Mouse (Mus musculus): ENCODE data around the gene Shank2. TPM values are rescaled to one million over a fixed set of nuclear protein-coding genes. Genes with fewer than 3 reads are reported as not detected.
A peak's percentile ranks its signal among the peaks of the same experiment; 100 is the strongest.

The Shank2 gene
- total and polyA plus RNA-seq, 3 experiments = 0.31 to 0.55 (median 0.41) TPM

DNA sequence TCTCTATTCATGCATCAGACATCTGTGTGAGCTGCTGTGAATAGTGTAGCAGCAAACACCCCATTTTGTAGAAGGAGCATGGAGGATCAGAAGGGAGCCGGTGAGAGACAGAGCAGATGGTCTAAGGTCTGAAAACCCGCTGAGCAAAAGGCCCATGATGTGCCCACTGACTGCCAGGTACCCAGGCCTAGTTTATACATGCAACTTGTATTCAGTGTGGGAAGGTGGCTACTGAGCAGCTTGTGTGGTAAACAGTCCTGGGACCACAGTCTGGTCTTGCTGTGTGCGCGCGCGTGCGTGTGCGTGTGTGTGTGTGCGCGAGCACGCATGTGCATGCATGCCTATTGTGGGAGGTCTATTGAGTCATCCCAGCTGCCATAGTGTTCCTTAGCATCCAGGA is 35.8 kb downstream of the Shank2 start:
- Histone ChIP-seq H3K27me3 (ENCODE audit: control insufficient read depth, insufficient read depth, low read length) (no peaks in the 10 kb centered on the region), H3K9ac (ENCODE audit: low read depth, low read length) (no peak overlapping the region), H3K79me2 (replicated peaks; ENCODE audit: control insufficient read depth, insufficient read depth, low read length) (no peaks in the 10 kb centered on the region), H3K4me1 (ENCODE audit: control insufficient read depth, insufficient read depth, low read length) (no peaks in the 10 kb centered on the region), H3K36me3 (ENCODE audit: control insufficient read depth, insufficient read depth, low read length) (no peaks in the 10 kb centered on the region), H3K4me3 (no peak overlapping the region), H3K27ac (no peak overlapping the region)
- no peak for DNase-seq
- TF ChIP-seq POLR2A (IDR thresholded peaks at IDR 0.05; ENCODE audit: insufficient read depth, low read depth, low read length) = no peak
- TF ChIP-seq EP300 (IDR thresholded peaks at IDR 0.05; ENCODE audit: insufficient read depth, low read depth, low read length) = no peak
- TF ChIP-seq CTCF (IDR thresholded peaks at IDR 0.05) = no peak
- intact Hi-C loops (cut with DNase I) = no loop called here
- WGBS = 95% methylated on average over 11 of the region's 11 CpGs

DNA sequence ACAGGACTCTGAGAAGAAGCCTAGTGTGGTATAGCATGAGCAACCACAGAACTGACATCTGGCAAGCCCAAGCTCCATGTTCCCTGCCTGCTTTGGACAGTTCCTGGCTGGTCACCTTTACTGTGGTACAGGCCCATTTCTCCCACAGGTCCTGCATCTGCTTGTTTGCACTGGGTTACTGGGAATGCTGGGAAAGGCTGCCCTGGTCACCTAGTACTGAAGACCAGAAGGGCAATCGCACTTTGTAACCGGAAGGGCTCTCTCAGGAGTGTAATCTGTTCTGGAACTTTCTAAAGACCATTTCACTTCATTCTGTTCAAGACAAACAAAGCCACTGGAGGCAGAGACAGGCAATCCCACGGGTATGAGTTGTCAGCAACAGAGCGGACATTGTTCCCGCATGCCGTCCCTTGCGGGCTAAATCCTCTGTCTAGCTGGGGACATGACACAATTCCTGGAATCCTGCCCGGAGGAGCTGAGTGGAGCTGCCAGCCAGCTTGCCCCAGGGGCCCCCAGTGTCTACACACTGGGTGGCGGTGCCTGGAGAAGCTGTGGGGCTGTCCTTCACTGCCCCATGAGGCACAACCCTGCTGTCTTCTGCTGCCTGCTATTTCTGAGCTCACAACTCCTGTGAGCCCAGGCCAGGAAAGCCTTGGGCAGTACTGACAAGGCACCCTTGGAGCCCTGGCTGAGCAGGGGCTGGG is 36.4 kb downstream of the Shank2 start:
- 11% methylated on average over 9 of the region's 9 CpGs for WGBS
- no peak overlapping the region for H3K9ac ChIP-seq (ENCODE audit: low read depth, low read length)

DNA sequence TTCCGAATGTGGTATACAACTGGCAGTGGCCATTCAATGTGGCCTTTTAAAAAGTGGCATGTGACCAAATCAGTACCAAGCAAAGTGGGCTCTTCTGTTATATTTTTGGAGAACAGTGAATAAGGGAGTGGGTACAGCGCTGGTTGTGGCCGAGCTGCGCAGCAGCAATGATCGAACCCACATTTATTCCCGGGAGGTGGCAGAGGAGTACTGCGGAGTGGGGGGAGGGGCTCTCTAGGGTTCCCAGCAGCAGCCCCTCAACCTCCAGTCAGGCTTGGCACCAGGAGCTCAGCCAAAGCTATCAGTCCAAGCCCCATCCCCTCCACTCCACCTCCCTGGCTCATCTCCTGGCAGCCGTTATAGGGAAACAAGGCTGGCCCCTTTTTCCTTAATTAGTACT is 37.0 kb downstream of the Shank2 start:
- 64% methylated on average over 8 of the region's 8 CpGs for WGBS
- DNase-seq = no peak
- Histone ChIP-seq H3K4me1 (ENCODE audit: control insufficient read depth, insufficient read depth, low read length) (no peaks in the 10 kb centered on the region), H3K36me3 (ENCODE audit: control insufficient read depth, insufficient read depth, low read length) (no peaks in the 10 kb centered on the region), H3K27ac (no peak overlapping the region), H3K4me3 (no peak overlapping the region), H3K79me2 (replicated peaks; ENCODE audit: control insufficient read depth, insufficient read depth, low read length) (no peaks in the 10 kb centered on the region), H3K9ac (ENCODE audit: low read depth, low read length) (no peak overlapping the region), H3K27me3 (ENCODE audit: control insufficient read depth, insufficient read depth, low read length) (no peaks in the 10 kb centered on the region)
- no peak for TF ChIP-seq POLR2A (IDR thresholded peaks at IDR 0.05; ENCODE audit: insufficient read depth, low read depth, low read length)
- TF ChIP-seq CTCF (IDR thresholded peaks at IDR 0.05) = no peak
- TF ChIP-seq EP300 (IDR thresholded peaks at IDR 0.05; ENCODE audit: insufficient read depth, low read depth, low read length) = no peak
- intact Hi-C loops (cut with DNase I) = no loop called here

More for the DNA sequence above, 36.4 kb downstream of the Shank2 start:
- Histone ChIP-seq H3K79me2 (replicated peaks; ENCODE audit: control insufficient read depth, insufficient read depth, low read length) (no peaks in the 10 kb centered on the region), H3K4me1 (ENCODE audit: control insufficient read depth, insufficient read depth, low read length) (no peaks in the 10 kb centered on the region), H3K27me3 (ENCODE audit: control insufficient read depth, insufficient read depth, low read length) (no peaks in the 10 kb centered on the region), H3K27ac (no peak overlapping the region), H3K4me3 (no peak overlapping the region), H3K36me3 (ENCODE audit: control insufficient read depth, insufficient read depth, low read length) (no peaks in the 10 kb centered on the region)
- no peak for TF ChIP-seq POLR2A (IDR thresholded peaks at IDR 0.05; ENCODE audit: insufficient read depth, low read depth, low read length)
- TF ChIP-seq EP300 (IDR thresholded peaks at IDR 0.05; ENCODE audit: insufficient read depth, low read depth, low read length) = no peak
- no peak for TF ChIP-seq CTCF (IDR thresholded peaks at IDR 0.05)
- DNase-seq = peak; percentile 41 to 61
- intact Hi-C loops (cut with DNase I) = no loop called here

DNA sequence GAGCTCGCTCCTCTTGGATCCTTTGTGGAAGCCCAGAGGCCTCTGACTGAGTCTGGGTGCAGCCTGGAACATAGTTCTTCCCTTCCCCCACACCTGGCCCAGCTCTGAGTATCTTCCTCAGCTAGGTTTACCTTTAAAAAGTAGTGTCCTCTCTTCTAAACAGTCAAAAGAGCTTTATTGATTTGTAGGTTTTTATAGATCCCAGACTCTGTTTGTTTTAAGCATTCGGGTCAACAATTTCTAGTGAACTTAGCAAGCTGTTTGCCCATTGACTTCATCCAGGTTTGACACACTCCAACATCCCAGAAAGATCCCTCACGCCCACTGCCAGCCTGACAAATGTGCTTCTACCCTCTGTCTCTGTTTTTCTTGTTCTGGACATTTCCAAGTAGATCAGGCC is 38.6 kb downstream of the Shank2 start:
- Histone ChIP-seq H3K27ac (no peak overlapping the region), H3K9ac (ENCODE audit: low read depth, low read length) (no peak overlapping the region), H3K79me2 (replicated peaks; ENCODE audit: control insufficient read depth, insufficient read depth, low read length) (no peaks in the 10 kb centered on the region), H3K27me3 (ENCODE audit: control insufficient read depth, insufficient read depth, low read length) (no peaks in the 10 kb centered on the region), H3K4me1 (ENCODE audit: control insufficient read depth, insufficient read depth, low read length) (no peaks in the 10 kb centered on the region), H3K4me3 (no peak overlapping the region), H3K36me3 (ENCODE audit: control insufficient read depth, insufficient read depth, low read length) (no peaks in the 10 kb centered on the region)
- TF ChIP-seq CTCF (IDR thresholded peaks at IDR 0.05) (no peak), EP300 (IDR thresholded peaks at IDR 0.05; ENCODE audit: insufficient read depth, low read depth, low read length) (no peak), POLR2A (IDR thresholded peaks at IDR 0.05; ENCODE audit: insufficient read depth, low read depth, low read length) (no peak)
- DNase-seq = no peak
- WGBS = 72% methylated on average over 3 of the region's 3 CpGs
- intact Hi-C loops (cut with DNase I) = no loop called here

DNA sequence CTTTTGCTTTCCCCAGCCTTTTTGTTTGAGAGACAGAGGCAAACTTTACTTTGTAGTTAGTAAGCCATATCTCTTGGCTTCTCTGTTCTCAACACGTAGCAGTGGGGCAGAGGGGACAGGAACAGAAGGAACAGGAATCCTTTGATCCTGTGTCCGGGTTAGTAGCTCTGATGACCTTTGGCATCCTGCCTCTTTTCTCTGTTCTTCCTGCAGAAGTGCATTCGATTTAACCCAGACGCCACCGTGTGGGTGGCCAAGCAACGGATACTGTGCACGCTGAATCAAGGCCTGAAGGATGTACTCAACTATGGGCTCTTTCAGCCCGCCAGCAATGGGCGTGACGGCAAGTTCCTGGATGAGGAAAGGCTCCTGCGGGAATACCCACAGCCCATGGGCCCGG is 50.3 kb downstream of the Shank2 start:
- H3K36me3 ChIP-seq (ENCODE audit: control insufficient read depth, insufficient read depth, low read length) = no peaks in the 10 kb centered on the region
- H3K9ac ChIP-seq (ENCODE audit: low read depth, low read length) = no peak overlapping the region
- no peaks in the 10 kb centered on the region for H3K79me2 ChIP-seq (replicated peaks; ENCODE audit: control insufficient read depth, insufficient read depth, low read length)
- no peaks in the 10 kb centered on the region for H3K4me1 ChIP-seq (ENCODE audit: control insufficient read depth, insufficient read depth, low read length)
- intact Hi-C loops (cut with DNase I) = no loop called here
- 10% methylated on average over 12 of the region's 12 CpGs for WGBS
- no peak overlapping the region for H3K4me3 ChIP-seq
- TF ChIP-seq CTCF (IDR thresholded peaks at IDR 0.05) (peak; percentile 28; the same call in 1 of the 2 replicates), EP300 (IDR thresholded peaks at IDR 0.05; ENCODE audit: insufficient read depth, low read depth, low read length) (no peak)
- H3K27ac ChIP-seq = no peak overlapping the region
- H3K27me3 ChIP-seq (ENCODE audit: control insufficient read depth, insufficient read depth, low read length) = no peaks in the 10 kb centered on the region; the same call in 1 of the 2 replicates
- DNase-seq = no peak

DNA sequence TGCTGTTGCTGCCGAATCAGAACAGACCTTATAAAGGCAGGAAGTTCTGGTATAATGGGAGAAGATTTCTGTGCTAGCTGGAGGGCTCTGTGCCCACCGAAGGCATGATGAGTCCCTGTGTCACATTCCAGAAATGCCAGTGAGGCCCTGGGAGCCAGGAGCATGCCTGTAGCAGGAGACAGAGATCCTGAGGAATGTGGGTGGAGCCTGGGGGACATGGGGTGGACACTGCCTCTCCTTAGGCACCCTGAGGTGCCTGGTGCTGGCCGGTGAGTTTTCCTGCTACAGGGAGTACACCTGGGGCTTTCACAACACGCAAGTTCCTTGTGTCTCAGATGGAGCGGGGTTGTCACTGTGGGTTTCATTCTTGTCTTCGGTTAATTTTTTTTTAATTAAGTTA is 53.5 kb downstream of the Shank2 start:
- no peak for TF ChIP-seq EP300 (IDR thresholded peaks at IDR 0.05; ENCODE audit: insufficient read depth, low read depth, low read length)
- TF ChIP-seq CTCF (IDR thresholded peaks at IDR 0.05) = no peak
- TF ChIP-seq POLR2A (IDR thresholded peaks at IDR 0.05; ENCODE audit: insufficient read depth, low read depth, low read length) = no peak
- intact Hi-C loops (cut with DNase I) = no loop called here
- Histone ChIP-seq H3K27me3 (ENCODE audit: control insufficient read depth, insufficient read depth, low read length) (no peaks in the 10 kb centered on the region), H3K4me1 (ENCODE audit: control insufficient read depth, insufficient read depth, low read length) (no peaks in the 10 kb centered on the region), H3K27ac (no peak overlapping the region), H3K36me3 (ENCODE audit: control insufficient read depth, insufficient read depth, low read length) (no peaks in the 10 kb centered on the region), H3K79me2 (replicated peaks; ENCODE audit: control insufficient read depth, insufficient read depth, low read length) (no peaks in the 10 kb centered on the region), H3K4me3 (no peak overlapping the region), H3K9ac (ENCODE audit: low read depth, low read length) (no peak overlapping the region)
- WGBS = 57% methylated on average over 6 of the region's 6 CpGs
- no peak for DNase-seq

Data from heart, adult 2 months (tissue).